Mouse (Mus musculus): ENCODE measurements around the gene Gm14325.
"Not testable (repeated sequence)": the region's sequence is repeated elsewhere in the genome, so short reads cannot be mapped to it uniquely, and the experiment has no call there.

The Gm14325 gene

GRCm38 (mm10) chr2:177839901-177840663, at the start of gene Gm14325:
Gm14325 (minus strand) TSS chr2:177840336.
- DNase-seq (ENCODE audit: low spot score), result peak; percentile 77

DNA sequence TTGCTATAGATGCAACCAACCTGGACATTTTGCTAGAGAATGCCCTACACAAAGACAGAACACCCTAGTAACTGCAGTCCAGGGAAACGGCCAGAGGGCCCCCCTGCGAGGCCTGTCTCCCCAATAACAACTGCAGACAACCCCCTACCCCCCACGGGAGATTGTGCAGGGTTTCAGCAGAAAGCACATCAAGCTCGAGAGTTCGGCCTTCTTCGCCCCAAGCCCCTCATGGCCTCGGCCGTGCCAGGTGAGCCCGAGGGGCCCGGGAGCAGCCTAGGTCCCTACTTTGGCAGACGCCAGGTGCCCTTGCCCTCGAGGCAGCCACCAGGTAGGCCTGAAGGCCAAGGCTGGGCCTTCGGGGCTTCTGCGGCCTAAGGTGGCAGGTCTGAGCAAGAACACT, 47.6 kb upstream of the Gm14325 start:
- DNase-seq (ENCODE audit: low spot score), result not testable (repeated sequence)

DNA sequence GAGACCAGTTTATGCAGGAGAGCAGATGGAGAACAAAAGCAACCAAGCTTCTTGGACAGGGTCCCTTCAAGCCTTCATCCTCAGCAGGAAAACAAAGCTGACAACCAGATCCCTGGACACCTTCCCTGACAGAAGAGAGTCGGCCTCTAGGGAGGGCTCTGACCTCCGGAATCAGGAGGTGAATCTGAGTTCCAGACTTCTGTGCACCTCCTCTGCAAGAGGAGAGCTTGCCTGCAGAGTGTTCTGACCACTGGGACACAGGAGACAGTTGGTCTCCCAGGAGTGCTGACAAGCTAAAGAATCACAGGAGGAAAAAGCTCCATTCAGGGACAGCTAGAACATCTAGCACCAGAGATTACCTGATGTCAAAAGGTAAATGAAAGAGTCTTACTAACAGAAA, 22.1 kb upstream of the Gm14325 start:
- DNase-seq (ENCODE audit: low spot score), result not testable (repeated sequence)

- not testable (repeated sequence) for DNase-seq (ENCODE audit: low spot score)
Observed at GRCm38 (mm10) chr2:177843666-177844065, 3.5 kb upstream of the Gm14325 start.

GRCm38 (mm10) chr2:177836756-177837155, 3.4 kb downstream of the Gm14325 start:
- not testable (repeated sequence) for DNase-seq (ENCODE audit: low spot score)

GRCm38 (mm10) chr2:177835733-177836536, 4.2 kb downstream of the Gm14325 start:
- DNase-seq (ENCODE audit: low spot score), result not testable (repeated sequence)

DNA sequence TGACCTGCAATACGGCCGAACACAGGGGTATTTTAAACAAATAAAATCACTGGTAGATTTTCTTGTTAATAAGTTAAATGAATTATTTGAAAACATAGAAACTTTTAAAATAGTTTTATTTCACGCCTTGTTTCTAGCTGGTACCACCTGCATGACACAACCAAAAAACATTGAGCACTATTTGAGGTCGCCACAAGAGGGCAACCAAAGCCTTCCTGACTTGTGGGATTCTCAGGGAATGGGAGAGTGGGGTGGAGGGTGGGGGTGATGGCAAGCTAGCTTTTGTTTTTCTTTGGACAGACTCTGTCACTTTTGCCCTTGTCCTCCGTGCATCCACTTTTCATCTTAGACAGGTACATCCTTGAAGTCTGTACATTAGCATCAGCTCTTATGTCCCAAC, 18.2 kb downstream of the Gm14325 start:
- DNase-seq (ENCODE audit: low spot score), result peak; percentile 69

DNA sequence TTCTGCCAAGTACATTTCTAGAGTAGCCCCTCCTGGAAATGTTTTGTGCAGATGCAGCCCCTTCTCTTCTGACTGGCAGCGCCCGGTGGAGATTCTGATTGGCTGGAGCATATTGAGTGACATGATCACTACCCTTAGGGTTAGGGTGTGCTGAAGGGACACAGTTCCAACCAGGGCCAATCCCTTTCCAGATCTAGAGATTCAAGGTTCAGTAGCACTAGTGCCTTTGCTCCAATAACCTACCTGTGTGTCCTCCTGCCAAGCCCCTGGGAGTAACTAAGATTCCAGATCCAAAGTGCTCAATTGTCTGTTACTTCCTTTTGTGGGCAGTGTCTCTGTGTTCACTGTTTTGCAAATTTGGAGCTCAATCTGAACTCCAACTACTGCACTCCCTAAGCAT, 34.0 kb downstream of the Gm14325 start:
- DNase-seq (ENCODE audit: low spot score), result not testable (repeated sequence)

GRCm38 (mm10) chr2:177787351-177787750, 52.8 kb downstream of the Gm14325 start:
- DNase-seq (ENCODE audit: low spot score), result not testable (repeated sequence)

Measured in testis, postnatal 10 days (tissue).